Mouse (Mus musculus) naive thymus-derived CD4-positive, alpha-beta T cell, adult 2 months (primary cell): ENCODE data around the gene Gcg.
A peak's percentile ranks its signal among the peaks of the same experiment; 100 is the strongest.

Experiments
- DNase-seq: peaks from one replicate; pipeline ENCODE4 v3.0.0-alpha.2; 2011; ENCODE audit warnings: low read depth

Gcg gene

GRCm38 (mm10) chr2:62460231-62460710 lies 23.2 kb downstream of the Gcg start:
- no peak for DNase-seq

- DNase-seq, result no peak
Observed at GRCm38 (mm10) chr2:62459241-62460174, 23.9 kb downstream of the Gcg start.

GRCm38 (mm10) chr2:62458070-62458469 lies 25.4 kb downstream of the Gcg start:
- DNase-seq, result peak; percentile 63

- no peak for DNase-seq
Observed at GRCm38 (mm10) chr2:62454991-62455390, 28.5 kb downstream of the Gcg start.

- no peak for DNase-seq
Observed at GRCm38 (mm10) chr2:62454033-62454432, 29.4 kb downstream of the Gcg start.

GRCm38 (mm10) chr2:62450364-62450763 lies 33.1 kb downstream of the Gcg start:
- DNase-seq, result no peak

- no peak for DNase-seq
Observed at GRCm38 (mm10) chr2:62449692-62450346, 33.6 kb downstream of the Gcg start.

GRCm38 (mm10) chr2:62440802-62441544 lies 42.5 kb downstream of the Gcg start:
- peak; percentile 68 for DNase-seq

GRCm38 (mm10) chr2:62440083-62440482 lies 43.4 kb downstream of the Gcg start:
- DNase-seq, result no peak

GRCm38 (mm10) chr2:62431245-62431795 lies 52.1 kb downstream of the Gcg start:
- no peak for DNase-seq

GRCm38 (mm10) chr2:62425941-62426340 lies 57.5 kb downstream of the Gcg start:
- DNase-seq, result no peak
